Mouse (Mus musculus) erythroblast, embryonic 14.5 days (primary cell): ENCODE measurements around the gene Cep63. TPM values are rescaled to one million over a fixed set of nuclear protein-coding genes. Genes with fewer than 3 reads are reported as not detected.

ENCODE experiments used
- H3K27me3 ChIP-seq: 2 replicates; pipeline ENCODE4 v1.6.1; 2012; ENCODE audit warnings: inconsistent platforms; ENCODE audit not compliant: control insufficient read depth
- H3K36me3 ChIP-seq: 2 replicates; pipeline ENCODE4 v1.6.1; 2012; ENCODE audit warnings: mild to moderate bottlenecking, inconsistent platforms; ENCODE audit not compliant: control insufficient read depth
- H3K4me1 ChIP-seq: 2 replicates; pipeline ENCODE4 v1.6.1; 2012; ENCODE audit warnings: inconsistent platforms; ENCODE audit not compliant: control insufficient read depth
- H3K4me3 ChIP-seq: replicated peaks from 2 replicates; pipeline ENCODE3; 2012; ENCODE audit warnings: moderate library complexity, mild to moderate bottlenecking, inconsistent platforms
- H3K9me3 ChIP-seq: 2 replicates; pipeline ENCODE4 v1.6.1; 2012; ENCODE audit warnings: low read length, inconsistent platforms, mixed read lengths; ENCODE audit not compliant: control insufficient read depth
- GATA1 ChIP-seq: IDR thresholded peaks from 2 replicates; pipeline ENCODE4 v1.6.1; 2012; ENCODE audit warnings: low read length, inconsistent platforms, mixed read lengths
- TAL1 ChIP-seq: IDR thresholded peaks from 3 replicates; pipeline ENCODE4 v1.6.1; 2012; ENCODE audit warnings: low read length, inconsistent platforms, mixed read lengths
- polyA plus RNA-seq: library from polyadenylated mRNA; stranded (reverse); fragments of >175 nt; gene quantifications from 2 replicates; pipeline ENCODE4 v1.2.3, GENCODE M21; 2012

The Cep63 gene
- polyA plus RNA-seq, 1 experiment = 2.3 TPM

GRCm38 (mm10) chr9:102647010-102647409 lies 20.7 kb upstream of the Cep63 start:
- Histone ChIP-seq H3K4me3 (no peak overlapping the region), H3K9me3 (no peaks in the 10 kb centered on the region), H3K4me1 (no peaks in the 10 kb centered on the region), H3K27me3 (no peaks in the 10 kb centered on the region), H3K36me3 (no peaks in the 10 kb centered on the region)
- TF ChIP-seq TAL1 (no peak), GATA1 (no peak)

- no peaks in the 10 kb centered on the region for H3K36me3 ChIP-seq
- H3K4me1 ChIP-seq = no peaks in the 10 kb centered on the region
These were observed 18.9 kb upstream of the Cep63 start for GRCm38 (mm10) chr9:102645119-102645695.

GRCm38 (mm10) chr9:102643486-102644101 lies 17.3 kb upstream of the Cep63 start:
- no peak for TF ChIP-seq TAL1
- TF ChIP-seq GATA1 = no peak
- H3K36me3 ChIP-seq = no peaks in the 10 kb centered on the region
- no peaks in the 10 kb centered on the region for H3K27me3 ChIP-seq
- H3K9me3 ChIP-seq = no peaks in the 10 kb centered on the region
- H3K4me1 ChIP-seq = no peaks in the 10 kb centered on the region
- H3K4me3 ChIP-seq = no peak overlapping the region

More at GRCm38 (mm10) chr9:102645119-102645695, 18.9 kb upstream of the Cep63 start:
- TF ChIP-seq GATA1 (no peak), TAL1 (no peak)
- H3K4me3 ChIP-seq = no peak overlapping the region
- no peaks in the 10 kb centered on the region for H3K27me3 ChIP-seq
- no peaks in the 10 kb centered on the region for H3K9me3 ChIP-seq

DNA sequence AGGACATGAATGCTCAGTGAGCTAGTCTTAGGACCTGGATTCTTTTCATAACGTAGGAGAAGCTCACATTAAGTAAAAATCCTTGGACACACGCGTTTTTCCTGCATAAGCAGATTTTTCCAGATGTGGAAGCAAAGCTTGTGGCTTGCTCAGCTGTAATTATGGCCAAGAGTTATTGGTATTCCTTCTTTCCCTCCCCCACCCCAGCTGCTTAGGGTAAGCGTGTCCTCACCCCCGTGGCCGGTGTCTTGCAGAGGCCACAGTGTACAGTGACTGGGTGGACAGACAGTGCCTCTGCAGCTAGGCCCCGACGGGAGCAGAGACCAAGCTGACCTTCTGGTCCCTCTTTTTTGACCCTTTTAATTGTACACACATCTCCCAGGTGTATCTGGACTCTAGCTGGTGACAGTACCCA lies 16.7 kb upstream of the Cep63 start:
- TF ChIP-seq GATA1 = no peak
- no peak for TF ChIP-seq TAL1
- H3K4me1 ChIP-seq = no peaks in the 10 kb centered on the region

DNA sequence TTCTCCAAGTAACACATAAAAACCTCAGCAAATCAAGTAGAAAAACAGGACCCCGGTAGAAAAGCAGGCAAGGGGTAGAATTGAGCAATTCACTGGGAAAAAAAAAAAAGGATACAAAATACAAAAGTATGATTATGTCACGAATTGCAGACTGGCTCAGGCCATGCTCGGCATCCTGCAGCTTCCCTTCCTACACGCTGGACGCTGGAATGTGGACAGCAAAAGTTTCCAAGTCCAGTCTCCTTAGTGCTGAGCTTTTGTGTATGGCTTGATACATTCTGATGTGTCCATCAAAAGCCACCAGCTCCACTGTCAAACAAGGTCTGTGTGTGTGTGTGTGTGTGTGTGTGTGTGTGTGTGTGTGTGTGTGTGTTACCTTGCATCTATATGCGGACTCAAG lies 15.2 kb upstream of the Cep63 start:
- H3K4me1 ChIP-seq = no peaks in the 10 kb centered on the region
- H3K9me3 ChIP-seq = no peaks in the 10 kb centered on the region
- no peak for TF ChIP-seq GATA1
- no peak for TF ChIP-seq TAL1
- H3K36me3 ChIP-seq = no peaks in the 10 kb centered on the region
- H3K4me3 ChIP-seq = no peak overlapping the region
- no peaks in the 10 kb centered on the region for H3K27me3 ChIP-seq

More for the DNA sequence above, 16.7 kb upstream of the Cep63 start:
- Histone ChIP-seq H3K9me3 (no peaks in the 10 kb centered on the region), H3K36me3 (no peaks in the 10 kb centered on the region), H3K27me3 (no peaks in the 10 kb centered on the region), H3K4me3 (no peak overlapping the region)

DNA sequence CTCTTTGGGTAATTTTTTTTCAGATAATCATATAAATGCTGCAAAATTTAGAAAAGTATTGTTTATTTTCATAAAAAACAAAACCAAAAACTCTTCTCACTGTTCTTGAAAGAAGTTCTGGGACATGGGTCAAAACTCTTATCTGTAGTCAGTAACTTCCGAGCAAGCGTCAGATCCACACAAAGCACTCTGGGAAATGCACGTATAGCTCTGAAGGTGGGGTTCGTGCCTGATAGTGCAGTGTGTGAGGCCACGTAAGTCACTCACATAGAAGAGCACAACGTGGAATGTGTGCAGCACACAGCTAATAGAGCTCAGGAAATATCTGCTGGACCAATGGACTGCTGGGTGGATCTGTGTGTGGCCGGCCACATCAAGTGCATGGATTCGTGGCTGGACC lies 13.2 kb upstream of the Cep63 start:
- Histone ChIP-seq H3K4me3 (no peak overlapping the region), H3K36me3 (no peaks in the 10 kb centered on the region), H3K9me3 (no peaks in the 10 kb centered on the region), H3K27me3 (no peaks in the 10 kb centered on the region), H3K4me1 (no peaks in the 10 kb centered on the region)
- no peak for TF ChIP-seq GATA1

DNA sequence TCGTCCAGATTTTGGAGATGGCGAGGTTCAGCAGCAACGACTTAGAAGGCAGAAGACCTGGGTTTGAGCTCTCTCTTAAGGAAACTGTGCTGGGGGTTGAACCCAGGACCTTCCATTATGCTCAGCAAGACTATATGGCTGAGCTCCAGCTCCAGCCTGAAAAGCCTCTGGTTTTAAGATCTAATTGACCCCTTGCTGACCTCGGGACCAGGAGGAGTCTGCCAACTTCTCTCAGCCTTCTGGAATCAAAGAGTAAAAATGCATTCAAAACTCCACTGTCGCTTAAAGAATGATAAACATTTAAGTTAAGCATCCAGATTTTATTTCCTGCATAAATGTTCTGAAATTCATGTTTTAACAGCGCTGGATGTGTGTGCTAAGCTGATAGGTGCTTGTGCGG lies 12.6 kb upstream of the Cep63 start:
- H3K9me3 ChIP-seq = no peaks in the 10 kb centered on the region
- TF ChIP-seq TAL1 (no peak), GATA1 (no peak)
- no peak overlapping the region for H3K4me3 ChIP-seq
- H3K27me3 ChIP-seq = no peaks in the 10 kb centered on the region
- no peaks in the 10 kb centered on the region; the same call in 1 of the 2 replicates for H3K36me3 ChIP-seq
- H3K4me1 ChIP-seq = no peaks in the 10 kb centered on the region

DNA sequence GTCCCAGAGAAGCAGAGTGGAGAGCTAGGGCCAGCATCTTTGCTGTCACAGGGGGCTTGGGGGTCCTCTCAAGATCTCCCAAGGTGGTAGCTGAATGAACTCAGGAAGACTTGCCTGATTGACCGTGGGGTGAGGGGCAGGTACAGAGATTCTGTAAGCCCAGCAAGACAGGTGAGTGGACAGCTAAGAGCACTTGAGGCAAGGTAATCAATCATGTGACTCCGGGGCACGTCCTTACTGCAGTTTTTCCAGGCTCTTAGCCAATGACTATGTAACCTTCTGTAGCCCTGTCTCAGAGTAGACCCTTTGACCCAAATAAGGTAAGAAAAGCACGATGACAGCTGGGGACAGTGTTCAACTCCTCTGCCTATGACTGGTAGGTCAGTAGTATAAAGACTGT lies 10.8 kb upstream of the Cep63 start:
- H3K36me3 ChIP-seq = peaks cover 4% of the 10 kb centered on the region
- H3K4me1 ChIP-seq = no peaks in the 10 kb centered on the region
- no peak overlapping the region for H3K4me3 ChIP-seq
- TF ChIP-seq TAL1 (no peak), GATA1 (no peak)
- H3K9me3 ChIP-seq = no peaks in the 10 kb centered on the region
- H3K27me3 ChIP-seq = no peaks in the 10 kb centered on the region

DNA sequence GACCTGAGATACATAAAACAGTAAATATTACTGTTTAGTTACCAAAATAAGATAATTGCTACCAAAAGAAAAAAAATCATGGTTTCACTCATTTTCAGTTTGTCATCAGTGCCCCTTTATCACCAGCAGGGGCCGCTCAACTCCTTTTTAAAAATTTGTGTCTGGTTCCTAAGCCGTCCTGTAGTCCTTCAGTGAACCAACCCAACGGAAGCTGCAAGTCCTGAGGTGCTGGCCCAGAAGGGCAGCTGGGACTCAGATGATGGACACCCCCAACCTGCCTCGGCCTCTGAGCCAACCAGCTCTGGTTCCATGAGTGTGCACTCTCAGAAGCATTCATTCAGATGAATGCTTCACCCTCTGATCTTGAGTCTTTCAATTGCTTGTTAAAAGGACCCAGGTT lies 10.2 kb upstream of the Cep63 start:
- Histone ChIP-seq H3K27me3 (no peaks in the 10 kb centered on the region), H3K4me3 (no peak overlapping the region), H3K36me3 (peaks cover 10% of the 10 kb centered on the region), H3K9me3 (no peaks in the 10 kb centered on the region), H3K4me1 (no peaks in the 10 kb centered on the region)
- no peak for TF ChIP-seq TAL1

- H3K4me3 ChIP-seq = no peak overlapping the region
- H3K4me1 ChIP-seq = no peaks in the 10 kb centered on the region
- no peaks in the 10 kb centered on the region for H3K27me3 ChIP-seq
- H3K36me3 ChIP-seq = peaks cover 23% of the 10 kb centered on the region
- TF ChIP-seq GATA1 (no peak), TAL1 (no peak)
- no peaks in the 10 kb centered on the region for H3K9me3 ChIP-seq
These were observed 8.1 kb upstream of the Cep63 start for GRCm38 (mm10) chr9:102634453-102634852.
